Mouse (Mus musculus): ENCODE measurements around the gene Pes1. TPM values are rescaled to one million over a fixed set of nuclear protein-coding genes. Genes with fewer than 3 reads are reported as not detected.

The Pes1 gene
- total and polyA plus RNA-seq, 2 experiments from 2014 or later = 29.8 to 39.7 TPM

DNA sequence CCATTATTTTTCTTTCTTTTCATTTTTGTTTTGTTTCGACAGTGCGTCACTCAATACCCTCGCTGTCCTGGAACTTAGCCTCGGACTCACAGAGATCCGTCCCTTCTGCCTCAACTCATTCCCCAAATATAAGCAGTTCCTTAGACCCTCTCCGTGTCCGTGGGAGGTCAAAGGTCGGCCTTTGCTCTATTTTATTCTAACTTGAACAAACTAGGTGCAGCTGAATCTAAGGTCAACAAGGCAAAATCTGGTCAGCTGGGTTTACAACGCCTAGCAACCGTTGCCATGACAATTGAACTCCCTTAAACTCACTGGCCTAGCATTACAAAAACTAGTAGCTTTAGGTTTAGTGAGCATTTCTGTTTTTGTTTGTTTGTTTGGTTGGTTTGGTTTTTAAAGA lies 620 bp upstream of the Pes1 start:
- H3K4me1 ChIP-seq (ENCODE audit: control insufficient read depth, insufficient read depth) = peaks cover 11% of the 10 kb centered on the region
- H3K36me3 ChIP-seq (replicated peaks; ENCODE audit: control insufficient read depth, insufficient read depth, low read length) = peaks cover 4% of the 10 kb centered on the region
- H3K4me2 ChIP-seq (ENCODE audit: low read depth, low read length) = peak overlapping the region; percentile 74
- H3K27ac ChIP-seq (ENCODE audit: low read depth) = peak overlapping the region; percentile 83
- ATAC-seq (ENCODE audit: insufficient read depth, low read depth) (no peak), DNase-seq (ENCODE audit: low spot score) (no peak)
- no peaks in the 10 kb centered on the region for H3K27me3 ChIP-seq (ENCODE audit: control insufficient read depth, insufficient read depth, low read length)
- H3K4me3 ChIP-seq (ENCODE audit: low read depth, low read length) = peak overlapping the region; percentile 75; the same call in 1 of the 2 replicates
- H3K9ac ChIP-seq (replicated peaks; ENCODE audit: low read depth, low read length) = 0 out of 2 replicates have a peak overlapping the region, but pooled peaks have one; percentile 74
- TF ChIP-seq CTCF (IDR thresholded peaks at IDR 0.05; ENCODE audit: low read depth) = no peak
- TF ChIP-seq EP300 (IDR thresholded peaks at IDR 0.05; ENCODE audit: low read depth) = no peak
- H3K9me3 ChIP-seq (replicated peaks; ENCODE audit: control insufficient read depth, low read length) = no peaks in the 10 kb centered on the region
- 82% methylated on average over 10 of the region's 10 CpGs for WGBS

DNA sequence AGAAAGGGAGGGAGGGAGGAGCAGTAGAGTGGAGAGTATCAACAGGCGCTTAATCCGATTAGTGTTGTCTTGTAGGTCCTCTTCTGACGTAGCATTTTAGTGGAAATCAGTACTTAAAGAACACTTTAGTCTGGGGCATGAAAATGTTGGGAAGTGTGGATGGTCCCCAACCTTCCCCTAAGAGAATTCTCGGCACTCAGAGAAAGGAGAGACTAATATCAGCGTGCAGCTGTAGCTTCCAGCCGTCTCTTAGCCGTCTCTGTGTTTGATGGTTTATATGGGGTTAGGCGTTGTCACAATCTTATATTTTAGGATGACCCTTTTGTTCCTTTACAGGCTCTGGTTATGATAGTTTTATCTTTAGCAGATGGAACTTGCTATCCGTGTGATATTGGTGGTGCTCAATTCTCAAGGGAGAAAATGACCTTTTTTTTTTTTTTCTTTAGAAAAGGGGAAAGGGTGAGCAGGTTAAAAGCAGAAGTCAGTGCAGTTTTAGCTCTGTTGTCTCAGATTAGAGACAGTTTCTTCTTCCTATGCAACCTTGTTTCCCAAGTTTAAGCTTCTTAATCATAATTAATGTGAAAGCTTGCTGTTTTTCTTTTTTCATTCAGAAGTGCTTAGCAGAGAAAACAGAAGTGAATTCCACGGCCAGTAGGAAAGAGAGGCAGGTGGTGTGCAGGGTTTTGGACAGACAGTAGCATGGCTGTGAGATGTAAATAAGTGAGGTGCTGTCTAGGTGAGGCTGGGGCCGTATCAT lies 819 bp downstream of the Pes1 start:
- Histone ChIP-seq H3K4me3 (ENCODE audit: low read depth, low read length) (peak overlapping the region; percentile 75), H3K36me3 (replicated peaks; ENCODE audit: control insufficient read depth, insufficient read depth, low read length) (peaks cover 15% of the 10 kb centered on the region), H3K4me2 (ENCODE audit: low read depth, low read length) (peak overlapping the region; percentile 74), H3K9me3 (replicated peaks; ENCODE audit: control insufficient read depth, low read length) (no peaks in the 10 kb centered on the region), H3K4me1 (ENCODE audit: control insufficient read depth, insufficient read depth) (peaks cover 11% of the 10 kb centered on the region), H3K27me3 (ENCODE audit: control insufficient read depth, insufficient read depth, low read length) (no peaks in the 10 kb centered on the region), H3K9ac (replicated peaks; ENCODE audit: low read depth, low read length) (peak overlapping the region; percentile 74), H3K27ac (ENCODE audit: low read depth) (peak overlapping the region; percentile 83)
- TF ChIP-seq CTCF (IDR thresholded peaks at IDR 0.05; ENCODE audit: low read depth) = no peak
- no peak for TF ChIP-seq EP300 (IDR thresholded peaks at IDR 0.05; ENCODE audit: low read depth)
- 11% methylated on average over 11 of the region's 11 CpGs for WGBS
- DNase-seq (ENCODE audit: low spot score) = no peak
- no peak; the same call in 1 of the 2 replicates for ATAC-seq (ENCODE audit: insufficient read depth, low read depth)

DNA sequence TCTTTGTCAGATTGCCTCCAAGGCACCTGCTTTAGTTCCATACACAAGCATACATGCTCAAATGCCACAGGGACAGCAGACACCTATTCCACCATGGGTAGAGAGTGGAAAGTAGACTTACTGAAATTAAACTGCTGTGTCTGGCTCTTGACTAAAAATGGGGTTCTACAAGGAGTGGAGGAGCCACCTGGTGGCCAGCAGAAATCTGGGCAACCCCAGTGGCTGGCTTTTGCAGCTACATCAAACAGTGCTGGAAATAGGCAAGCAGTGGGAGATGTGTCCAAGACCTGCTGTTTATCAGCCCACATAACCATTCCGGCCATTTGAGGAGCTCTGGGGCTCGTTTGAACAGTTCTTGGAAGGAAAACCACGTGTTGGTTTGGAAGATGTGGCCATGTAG lies 6.1 kb downstream of the Pes1 start:
- Histone ChIP-seq H3K36me3 (replicated peaks; ENCODE audit: control insufficient read depth, insufficient read depth, low read length) (peaks cover 66% of the 10 kb centered on the region), H3K4me1 (ENCODE audit: control insufficient read depth, insufficient read depth) (peaks cover 5% of the 10 kb centered on the region), H3K4me2 (ENCODE audit: low read depth, low read length) (no peak overlapping the region), H3K9me3 (replicated peaks; ENCODE audit: control insufficient read depth, low read length) (no peaks in the 10 kb centered on the region), H3K27ac (ENCODE audit: low read depth) (no peak overlapping the region), H3K9ac (replicated peaks; ENCODE audit: low read depth, low read length) (no peak overlapping the region), H3K27me3 (ENCODE audit: control insufficient read depth, insufficient read depth, low read length) (no peaks in the 10 kb centered on the region), H3K4me3 (ENCODE audit: low read depth, low read length) (no peak overlapping the region)
- DNase-seq (ENCODE audit: low spot score) (no peak), ATAC-seq (ENCODE audit: insufficient read depth, low read depth) (no peak)
- 75% methylated on average over 3 of the region's 3 CpGs for WGBS
- TF ChIP-seq CTCF (IDR thresholded peaks at IDR 0.05; ENCODE audit: low read depth) = no peak
- no peak for TF ChIP-seq EP300 (IDR thresholded peaks at IDR 0.05; ENCODE audit: low read depth)

DNA sequence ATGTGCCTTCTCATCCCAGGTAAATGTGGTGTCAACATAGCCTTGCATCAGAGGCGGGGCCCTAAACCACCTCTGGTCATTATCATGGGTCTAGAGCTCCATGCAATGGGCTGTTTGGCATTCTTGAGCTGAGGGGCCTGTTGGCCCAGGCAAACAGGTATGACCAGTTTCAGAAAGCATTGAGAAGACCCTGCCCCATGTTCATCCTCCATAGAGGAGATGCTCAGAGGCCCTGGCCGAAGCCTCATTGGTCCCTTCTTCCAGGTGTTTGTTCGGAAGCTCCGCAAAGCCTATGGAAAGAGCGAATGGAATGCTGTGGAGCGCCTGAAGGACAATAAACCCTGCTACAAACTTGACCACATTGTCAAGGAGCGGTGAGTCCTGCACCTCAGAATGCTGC lies 6.6 kb downstream of the Pes1 start:
- H3K4me2 ChIP-seq (ENCODE audit: low read depth, low read length) = no peak overlapping the region
- 96% methylated on average over 7 of the region's 7 CpGs for WGBS

DNA sequence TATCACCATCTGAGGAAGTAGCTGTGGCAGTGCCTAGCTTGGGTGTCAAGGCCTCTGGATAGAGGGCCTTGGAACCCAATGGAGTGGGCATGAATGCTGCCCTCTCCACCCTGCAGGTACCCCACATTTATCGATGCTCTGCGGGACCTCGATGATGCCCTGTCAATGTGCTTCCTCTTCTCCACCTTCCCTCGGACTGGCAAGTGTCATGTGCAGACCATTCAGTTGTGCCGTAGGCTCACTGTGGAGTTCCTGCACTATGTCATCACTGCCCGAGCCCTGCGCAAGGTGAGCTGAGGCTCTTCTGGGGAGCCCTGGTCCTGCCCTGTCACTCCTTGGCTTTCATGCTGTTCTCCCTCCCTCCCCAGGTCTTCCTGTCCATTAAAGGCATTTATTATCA lies 9.3 kb downstream of the Pes1 start:
- Histone ChIP-seq H3K36me3 (replicated peaks; ENCODE audit: control insufficient read depth, insufficient read depth, low read length) (peaks cover 96% of the 10 kb centered on the region), H3K27me3 (ENCODE audit: control insufficient read depth, insufficient read depth, low read length) (no peaks in the 10 kb centered on the region), H3K9me3 (replicated peaks; ENCODE audit: control insufficient read depth, low read length) (no peaks in the 10 kb centered on the region), H3K9ac (replicated peaks; ENCODE audit: low read depth, low read length) (no peak overlapping the region), H3K4me3 (ENCODE audit: low read depth, low read length) (no peak overlapping the region), H3K4me1 (ENCODE audit: control insufficient read depth, insufficient read depth) (no peaks in the 10 kb centered on the region), H3K4me2 (ENCODE audit: low read depth, low read length) (no peak overlapping the region), H3K27ac (ENCODE audit: low read depth) (no peak overlapping the region)
- no peak for DNase-seq (ENCODE audit: low spot score)
- ATAC-seq (ENCODE audit: insufficient read depth, low read depth) = no peak
- 93% methylated on average over 7 of the region's 7 CpGs for WGBS
- TF ChIP-seq EP300 (IDR thresholded peaks at IDR 0.05; ENCODE audit: low read depth) = no peak
- no peak for TF ChIP-seq CTCF (IDR thresholded peaks at IDR 0.05; ENCODE audit: low read depth)

More for the DNA sequence above, 6.6 kb downstream of the Pes1 start:
- ATAC-seq (ENCODE audit: insufficient read depth, low read depth) = no peak
- Histone ChIP-seq H3K4me3 (ENCODE audit: low read depth, low read length) (no peak overlapping the region), H3K9ac (replicated peaks; ENCODE audit: low read depth, low read length) (no peak overlapping the region), H3K36me3 (replicated peaks; ENCODE audit: control insufficient read depth, insufficient read depth, low read length) (peaks cover 71% of the 10 kb centered on the region), H3K4me1 (ENCODE audit: control insufficient read depth, insufficient read depth) (no peaks in the 10 kb centered on the region), H3K27me3 (ENCODE audit: control insufficient read depth, insufficient read depth, low read length) (no peaks in the 10 kb centered on the region), H3K9me3 (replicated peaks; ENCODE audit: control insufficient read depth, low read length) (no peaks in the 10 kb centered on the region), H3K27ac (ENCODE audit: low read depth) (no peak overlapping the region)
- DNase-seq (ENCODE audit: low spot score) = no peak
- TF ChIP-seq EP300 (IDR thresholded peaks at IDR 0.05; ENCODE audit: low read depth) (no peak), CTCF (IDR thresholded peaks at IDR 0.05; ENCODE audit: low read depth) (no peak)

Data from heart, postnatal 0 days (tissue).